Mouse (Mus musculus) cerebellum, postnatal 4 days (tissue): ENCODE data around the gene Kif16b.

Experiments used
- DNase-seq, 2 experiments: peaks; one replicate each; pipeline ENCODE4 v3.0.0; 2022; ENCODE audit warnings: low spot score in 2 of 2, mixed read lengths in 1 of 2

The Kif16b gene

GRCm38 (mm10) chr2:142874562-142874961, 26.8 kb downstream of the Kif16b start:
- no peak for DNase-seq

- no peak for DNase-seq
Observed at GRCm38 (mm10) chr2:142870055-142870454, 31.3 kb downstream of the Kif16b start.

- DNase-seq = no peak
Observed at GRCm38 (mm10) chr2:142867481-142867880, 33.9 kb downstream of the Kif16b start.

- DNase-seq = no peak
Observed at GRCm38 (mm10) chr2:142860994-142861393, 40.3 kb downstream of the Kif16b start.

- peak in 1 of 2 experiments; percentile 49 for DNase-seq
Observed at GRCm38 (mm10) chr2:142859452-142859851, 41.9 kb downstream of the Kif16b start.

GRCm38 (mm10) chr2:142838775-142839174, 62.6 kb downstream of the Kif16b start:
- DNase-seq = no peak

- DNase-seq = no peak
Observed at GRCm38 (mm10) chr2:142838118-142838517, 63.2 kb downstream of the Kif16b start.

- DNase-seq = no peak
Observed at GRCm38 (mm10) chr2:142834751-142835150, 66.6 kb downstream of the Kif16b start.

- DNase-seq = no peak
Observed at GRCm38 (mm10) chr2:142832617-142833422, 68.5 kb downstream of the Kif16b start.

- peak in 1 of 2 experiments; percentile 52 for DNase-seq
Observed at GRCm38 (mm10) chr2:142813033-142813432, 88.3 kb downstream of the Kif16b start.

- DNase-seq = no peak
Observed at GRCm38 (mm10) chr2:142803760-142804448, 97.4 kb downstream of the Kif16b start.

GRCm38 (mm10) chr2:142797310-142797709, 104.0 kb downstream of the Kif16b start:
- DNase-seq = no peak

GRCm38 (mm10) chr2:142775358-142775757, 126.0 kb downstream of the Kif16b start:
- no peak for DNase-seq

GRCm38 (mm10) chr2:142774752-142775151, 126.6 kb downstream of the Kif16b start:
- no peak for DNase-seq

GRCm38 (mm10) chr2:142769647-142770121, 131.6 kb downstream of the Kif16b start:
- DNase-seq = no peak

GRCm38 (mm10) chr2:142764276-142764675, 137.1 kb downstream of the Kif16b start:
- DNase-seq = no peak

GRCm38 (mm10) chr2:142760843-142761242, 140.5 kb downstream of the Kif16b start:
- DNase-seq = no peak

GRCm38 (mm10) chr2:142759192-142759591, 142.1 kb downstream of the Kif16b start:
- DNase-seq = no peak

GRCm38 (mm10) chr2:142758091-142758765, 143.1 kb downstream of the Kif16b start:
- DNase-seq = no peak

GRCm38 (mm10) chr2:142739338-142739737, 162.0 kb downstream of the Kif16b start:
- DNase-seq = no peak

GRCm38 (mm10) chr2:142738488-142738887, 162.8 kb downstream of the Kif16b start:
- DNase-seq = no peak

- no peak for DNase-seq
Observed at GRCm38 (mm10) chr2:142735691-142736090, 165.6 kb downstream of the Kif16b start.
